Mouse (Mus musculus) spleen, adult 2 months (tissue): ENCODE measurements around the gene Sirpa.

ENCODE experiments used
- CTCF ChIP-seq: fragments of 200-500 bp; IDR thresholded peaks from 2 replicates; pipeline ENCODE4 v1.5.1; 2011; ENCODE audit warnings: mild to moderate bottlenecking, inconsistent platforms; ENCODE audit not compliant: insufficient read depth, insufficient read length, insufficient replicate concordance; ENCODE audit errors: extremely low read depth
- POLR2A ChIP-seq: fragments of 200-500 bp; IDR thresholded peaks from 2 replicates; pipeline ENCODE4 v1.6.1; 2011; ENCODE audit warnings: low read depth, low read length, inconsistent platforms

DNA sequence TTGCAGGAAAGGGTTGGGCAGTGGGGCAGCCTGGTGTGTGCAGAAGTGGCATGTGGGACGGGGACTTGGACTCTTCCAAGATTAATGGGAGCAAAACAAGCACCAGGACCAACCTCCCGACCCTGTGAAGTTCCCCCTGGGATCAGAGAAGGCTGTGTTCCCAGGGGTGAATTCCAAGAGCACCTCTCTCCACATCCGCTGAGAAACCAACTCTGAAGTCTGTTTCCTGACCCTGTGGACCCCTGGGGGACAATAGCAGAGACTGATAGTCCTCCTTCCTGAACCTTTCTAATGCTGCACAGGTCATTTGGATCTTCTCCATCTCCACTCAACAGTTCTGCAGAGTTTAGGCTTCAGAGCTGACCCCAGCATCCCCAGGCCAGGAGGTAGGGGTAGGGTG is 10.8 kb upstream of the Sirpa start:
- TF ChIP-seq POLR2A (no peak), CTCF (no peak)
